Mouse (Mus musculus) lung, embryonic 14.5 days (tissue): ENCODE measurements around the gene Olfr71. TPM values are rescaled to one million over a fixed set of nuclear protein-coding genes. Genes with fewer than 3 reads are reported as not detected.

Experiments
- ATAC-seq: fragments of 200-750 bp; cut with Nextera tagmentation; 2 replicates; pipeline ENCODE4 v1.8.0; 2017; ENCODE audit warnings: mild to moderate bottlenecking, moderate TSS enrichment, moderate library complexity; ENCODE audit not compliant: insufficient read depth
- DNase-seq: peaks from one replicate; pipeline ENCODE4 v3.0.0-alpha.2; 2015
- H3K27ac ChIP-seq: fragments of 300-500 bp; sonication (generic); 2 replicates; pipeline ENCODE4 v1.5.1; 2014; ENCODE audit warnings: low read depth, mild to moderate bottlenecking, moderate library complexity
- H3K27me3 ChIP-seq: fragments of 300-500 bp; sonication (generic); 2 replicates; pipeline ENCODE4 v1.6.1; 2014; ENCODE audit warnings: low read length, control low read depth; ENCODE audit not compliant: insufficient read depth
- H3K36me3 ChIP-seq: fragments of 300-500 bp; sonication (generic); 2 replicates; pipeline ENCODE4 v1.6.1; 2014; ENCODE audit warnings: control low read depth; ENCODE audit not compliant: insufficient read depth
- H3K4me1 ChIP-seq: fragments of 300-500 bp; sonication (generic); 2 replicates; pipeline ENCODE4 v1.6.1; 2014; ENCODE audit warnings: antibody characterized with exemption, control low read depth; ENCODE audit not compliant: insufficient read depth
- H3K4me2 ChIP-seq: fragments of 300-500 bp; sonication (generic); 2 replicates; pipeline ENCODE4 v1.6.1; 2014; ENCODE audit warnings: mild to moderate bottlenecking
- H3K4me3 ChIP-seq: fragments of 300-500 bp; sonication (generic); 2 replicates; pipeline ENCODE4 v1.5.1; 2014; ENCODE audit warnings: low read depth, low read length
- H3K9ac ChIP-seq: fragments of 300-500 bp; sonication (generic); 2 replicates; pipeline ENCODE4 v1.6.1; 2014
- H3K9me3 ChIP-seq: fragments of 300-500 bp; sonication (generic); 2 replicates; pipeline ENCODE4 v1.6.1; 2016; ENCODE audit warnings: low read depth, low read length, control low read depth
- CTCF ChIP-seq: IDR thresholded peaks from 2 replicates; pipeline ENCODE4 v1.5.1; 2016; ENCODE audit warnings: antibody characterized with exemption, low read depth
- WGBS: fragments of 180-500 bp; shearing (Covaris S2); extraction: QIAGEN DNeasy Blood & Tissue Kit; methylation state at CpG from one replicate; pipeline ENCODE4 v1.1.7; 2014; 5-methylcytosine and 5-hydroxymethylcytosine counted together
- polyA plus RNA-seq: library from polyadenylated mRNA; unstranded; fragments of >200 nt; fragmentation: Nextera tagmentation; extraction: Ambion mirVana; gene quantifications from 2 replicates; pipeline ENCODE4 v1.2.1, GENCODE M21; 2014

The Olfr71 gene
- polyA plus RNA-seq, 1 experiment from 2014 or later, result not detected

GRCm38 (mm10) chr4:43713652-43714219 lies 3.7 kb upstream of the Olfr71 start:
- H3K4me3 ChIP-seq, result no peak overlapping the region
- TF ChIP-seq CTCF, result no peak
- H3K4me2 ChIP-seq, result no peak overlapping the region
- DNase-seq (peak; percentile 80), ATAC-seq (no peak)
- WGBS, result 29% methylated on average over 7 of the region's 7 CpGs
- no peaks in the 10 kb centered on the region for H3K36me3 ChIP-seq
- no peak overlapping the region for H3K9ac ChIP-seq
- H3K27me3 ChIP-seq, result no peaks in the 10 kb centered on the region
- no peaks in the 10 kb centered on the region for H3K4me1 ChIP-seq
- H3K27ac ChIP-seq, result no peak overlapping the region
- no peaks in the 10 kb centered on the region for H3K9me3 ChIP-seq

- Histone ChIP-seq H3K4me2 (no peak overlapping the region), H3K4me3 (no peak overlapping the region), H3K9ac (no peak overlapping the region), H3K36me3 (no peaks in the 10 kb centered on the region), H3K27me3 (no peaks in the 10 kb centered on the region), H3K27ac (no peak overlapping the region), H3K4me1 (no peaks in the 10 kb centered on the region), H3K9me3 (no peaks in the 10 kb centered on the region)
- WGBS, result 1% methylated on average over 2 of the region's 2 CpGs
- peak; percentile 85 for TF ChIP-seq CTCF
- no peak for ATAC-seq
- peak; percentile 88 for DNase-seq
Measured at GRCm38 (mm10) chr4:43711821-43712220, 1.8 kb upstream of the Olfr71 start.

- 70% methylated on average over 13 of the region's 13 CpGs for WGBS
- H3K27me3 ChIP-seq, result no peaks in the 10 kb centered on the region
- H3K36me3 ChIP-seq, result no peaks in the 10 kb centered on the region
- H3K4me3 ChIP-seq, result no peak overlapping the region
- no peaks in the 10 kb centered on the region for H3K4me1 ChIP-seq
- H3K4me2 ChIP-seq, result no peak overlapping the region
- ATAC-seq (no peak), DNase-seq (no peak)
- H3K9ac ChIP-seq, result no peak overlapping the region
- no peaks in the 10 kb centered on the region for H3K9me3 ChIP-seq
- TF ChIP-seq CTCF, result no peak
- no peak overlapping the region for H3K27ac ChIP-seq
Measured at GRCm38 (mm10) chr4:43705991-43706390, 4.1 kb downstream of the Olfr71 start.

GRCm38 (mm10) chr4:43703851-43704250 lies 6.2 kb downstream of the Olfr71 start:
- no peaks in the 10 kb centered on the region for H3K27me3 ChIP-seq
- TF ChIP-seq CTCF, result no peak
- DNase-seq, result peak; percentile 40
- H3K27ac ChIP-seq, result no peak overlapping the region
- no peaks in the 10 kb centered on the region for H3K9me3 ChIP-seq
- no peaks in the 10 kb centered on the region for H3K4me1 ChIP-seq
- no peak for ATAC-seq
- H3K9ac ChIP-seq, result no peak overlapping the region
- WGBS, result 71% methylated on average over 8 of the region's 8 CpGs
- no peak overlapping the region for H3K4me3 ChIP-seq
- no peaks in the 10 kb centered on the region for H3K36me3 ChIP-seq
- no peak overlapping the region for H3K4me2 ChIP-seq

GRCm38 (mm10) chr4:43703439-43703838 lies 6.6 kb downstream of the Olfr71 start:
- no peak for DNase-seq

GRCm38 (mm10) chr4:43700707-43701106 lies 9.3 kb downstream of the Olfr71 start, which contains the start of gene Olfr70:
Gene Olfr70, minus strand, starts transcription at chr4:43700807.
- Histone ChIP-seq H3K4me1 (no peaks in the 10 kb centered on the region), H3K9me3 (no peaks in the 10 kb centered on the region), H3K4me3 (no peak within 1 kb of the TSS), H3K36me3 (no peaks in the 10 kb centered on the region), H3K4me2 (no peak within 1 kb of the TSS), H3K27me3 (no peaks in the 10 kb centered on the region), H3K27ac (no peak within 1 kb of the TSS), H3K9ac (no peak within 1 kb of the TSS)
- ATAC-seq, result no peak
- 85% methylated on average over 6 of the region's 6 CpGs for WGBS
- DNase-seq, result no peak
- TF ChIP-seq CTCF, result no peak

More at GRCm38 (mm10) chr4:43703439-43703838, 6.6 kb downstream of the Olfr71 start:
- Histone ChIP-seq H3K4me1 (no peaks in the 10 kb centered on the region), H3K27ac (no peak overlapping the region), H3K9me3 (no peaks in the 10 kb centered on the region), H3K27me3 (no peaks in the 10 kb centered on the region), H3K9ac (no peak overlapping the region), H3K36me3 (no peaks in the 10 kb centered on the region), H3K4me2 (no peak overlapping the region), H3K4me3 (no peak overlapping the region)
- ATAC-seq, result no peak
- 65% methylated on average over 6 of the region's 6 CpGs for WGBS
- peak; percentile 44 for TF ChIP-seq CTCF

GRCm38 (mm10) chr4:43696561-43696960 lies 13.5 kb downstream of the Olfr71 start:
- no peak overlapping the region for H3K4me2 ChIP-seq
- WGBS, result 87% methylated on average over 13 of the region's 13 CpGs
- ATAC-seq (no peak), DNase-seq (no peak)
- H3K36me3 ChIP-seq, result no peaks in the 10 kb centered on the region
- H3K27ac ChIP-seq, result no peak overlapping the region
- H3K27me3 ChIP-seq, result no peaks in the 10 kb centered on the region
- H3K9ac ChIP-seq, result no peak overlapping the region
- no peaks in the 10 kb centered on the region for H3K9me3 ChIP-seq
- TF ChIP-seq CTCF, result no peak
- no peaks in the 10 kb centered on the region for H3K4me1 ChIP-seq
- no peak overlapping the region for H3K4me3 ChIP-seq
